Mouse (Mus musculus) central nervous system, embryonic 14 days (tissue): ENCODE measurements around the gene Gna12. TPM values are rescaled to one million over a fixed set of nuclear protein-coding genes. Genes with fewer than 3 reads are reported as not detected.

ENCODE experiments used
- polyA plus RNA-seq: library from polyadenylated mRNA; depleted of rRNA; stranded (reverse); fragments of >200 nt; gene quantifications from 2 replicates; pipeline ENCODE4 v1.2.3, GENCODE M21; 2012; rRNA removed

The Gna12 gene
- polyA plus RNA-seq = 83.5 and 89.1 TPM in 2 replicates

GRCm38 (mm10) chr5:140830314-140831063, at the start of gene Gna12:
Gna12 (minus strand) TSS chr5:140830431.

GRCm38 (mm10) chr5:140723822-140724221, 106.4 kb downstream of the Gna12 start, which contains the start of gene Amz1:
Amz1 (plus strand) TSS chr5:140724127.

Other genes starting within 250 kb of the Gna12 start
- 53.6 and 71.1 TPM in 2 replicates for gene Lfng, start 223.1 kb downstream of the Gna12 start, polyA plus RNA-seq
- 178 and 180 TPM in 2 replicates for gene Ttyh3, start 181.4 kb downstream of the Gna12 start, polyA plus RNA-seq
- 41.7 and 46.3 TPM in 2 replicates for gene Iqce, start 128.1 kb downstream of the Gna12 start, polyA plus RNA-seq
- 28.3 and 28.4 TPM in 2 replicates for gene Brat1, start 125.4 kb downstream of the Gna12 start, polyA plus RNA-seq
- 2.6 and 2.8 TPM in 2 replicates for gene Amz1, start 106.3 kb downstream of the Gna12 start, polyA plus RNA-seq
- 0.10 and 0.30 TPM in 2 replicates for gene Card11, start 170.2 kb upstream of the Gna12 start, polyA plus RNA-seq